Mouse (Mus musculus) layer of hippocampus, adult 9-11 months (tissue): Measurements from ENCODE around the gene Cdc42ep3.

Source experiments
- DNase-seq: peaks from one replicate; pipeline ENCODE4 v3.0.0; 2022

Cdc42ep3 gene

GRCm38 (mm10) chr17:79343334-79343946 lies 11.5 kb downstream of the Cdc42ep3 start:
- no peak for DNase-seq

- no peak for DNase-seq
Observed at GRCm38 (mm10) chr17:79342639-79343333, 12.1 kb downstream of the Cdc42ep3 start.

- no peak for DNase-seq
Observed at GRCm38 (mm10) chr17:79341946-79342470, 12.9 kb downstream of the Cdc42ep3 start.

- no peak for DNase-seq
Observed at GRCm38 (mm10) chr17:79337494-79337893, 17.4 kb downstream of the Cdc42ep3 start.

GRCm38 (mm10) chr17:79334701-79335100 lies 20.2 kb downstream of the Cdc42ep3 start:
- no peak for DNase-seq

GRCm38 (mm10) chr17:79333650-79334049 lies 21.2 kb downstream of the Cdc42ep3 start:
- no peak for DNase-seq

- peak; percentile 17 for DNase-seq
Observed at GRCm38 (mm10) chr17:79332864-79333263, 22.0 kb downstream of the Cdc42ep3 start.

- no peak for DNase-seq
Observed at GRCm38 (mm10) chr17:79330397-79330796, 24.5 kb downstream of the Cdc42ep3 start.

- peak; percentile 49 for DNase-seq
Observed at GRCm38 (mm10) chr17:79326868-79327376, 28.0 kb downstream of the Cdc42ep3 start.

- no peak for DNase-seq
Observed at GRCm38 (mm10) chr17:79317085-79317751, 37.7 kb downstream of the Cdc42ep3 start.

- no peak for DNase-seq
Observed at GRCm38 (mm10) chr17:79315415-79316094, 39.3 kb downstream of the Cdc42ep3 start.

- DNase-seq: no peak
Observed at GRCm38 (mm10) chr17:79310465-79310864, 44.4 kb downstream of the Cdc42ep3 start.

- no peak for DNase-seq
Observed at GRCm38 (mm10) chr17:79309506-79309905, 45.4 kb downstream of the Cdc42ep3 start.

- no peak for DNase-seq
Observed at GRCm38 (mm10) chr17:79305644-79306043, 49.2 kb downstream of the Cdc42ep3 start.

- no peak for DNase-seq
Observed at GRCm38 (mm10) chr17:79303744-79304497, 51.0 kb downstream of the Cdc42ep3 start.

- no peak for DNase-seq
Observed at GRCm38 (mm10) chr17:79303238-79303637, 51.7 kb downstream of the Cdc42ep3 start.

GRCm38 (mm10) chr17:79299925-79300324 lies 55.0 kb downstream of the Cdc42ep3 start:
- no peak for DNase-seq

- no peak for DNase-seq
Observed at GRCm38 (mm10) chr17:79298968-79299367, 55.9 kb downstream of the Cdc42ep3 start.

GRCm38 (mm10) chr17:79295926-79296325 lies 59.0 kb downstream of the Cdc42ep3 start:
- no peak for DNase-seq

- DNase-seq: no peak
Observed at GRCm38 (mm10) chr17:79291672-79292071, 63.2 kb downstream of the Cdc42ep3 start.

- DNase-seq: no peak
Observed at GRCm38 (mm10) chr17:79290697-79291096, 64.2 kb downstream of the Cdc42ep3 start.

GRCm38 (mm10) chr17:79287302-79287701 lies 67.6 kb downstream of the Cdc42ep3 start:
- DNase-seq: no peak
